Mouse (Mus musculus) midbrain, embryonic 14.5 days (tissue): Measurements from ENCODE around the gene Ndufb7. TPM values are rescaled to one million over a fixed set of nuclear protein-coding genes. Genes with fewer than 3 reads are reported as not detected.

ENCODE experiments used
- ATAC-seq: fragments of 200-750 bp; cut with Nextera tagmentation; 2 replicates; pipeline ENCODE4 v1.8.0; 2017; ENCODE audit warnings: moderate number of reproducible peaks, moderate library complexity; ENCODE audit not compliant: low FRiP score, low TSS enrichment
- DNase-seq: peaks from one replicate; pipeline ENCODE4 v3.0.0-alpha.2; 2015
- H3K27ac ChIP-seq: fragments of 300-500 bp; sonication (generic); replicated peaks from 2 replicates; pipeline ENCODE4 v1.5.1; 2014; ENCODE audit warnings: mild to moderate bottlenecking, low read depth, low read length, moderate library complexity
- H3K27me3 ChIP-seq: fragments of 300-500 bp; sonication (generic); 2 replicates; pipeline ENCODE4 v1.6.1; 2014; ENCODE audit warnings: low read length, control low read depth, mixed read lengths; ENCODE audit not compliant: control insufficient read depth, insufficient read depth
- H3K36me3 ChIP-seq: fragments of 300-500 bp; sonication (generic); 2 replicates; pipeline ENCODE4 v1.6.1; 2014; ENCODE audit warnings: low read length, control low read depth; ENCODE audit not compliant: control insufficient read depth, insufficient read depth
- H3K4me1 ChIP-seq: fragments of 300-500 bp; sonication (generic); 2 replicates; pipeline ENCODE4 v1.6.1; 2014; ENCODE audit warnings: mild to moderate bottlenecking, antibody characterized with exemption, low read length, control low read depth; ENCODE audit not compliant: control insufficient read depth, insufficient read depth
- H3K4me2 ChIP-seq: fragments of 300-500 bp; sonication (generic); 2 replicates; pipeline ENCODE4 v1.6.1; 2014; ENCODE audit warnings: mild to moderate bottlenecking, low read length, moderate library complexity
- H3K4me3 ChIP-seq: fragments of 300-500 bp; sonication (generic); replicated peaks from 2 replicates; pipeline ENCODE4 v1.5.1; 2014; ENCODE audit warnings: low read depth, low read length
- H3K9ac ChIP-seq: fragments of 300-500 bp; sonication (generic); replicated peaks from 2 replicates; pipeline ENCODE4 v1.6.1; 2014; ENCODE audit warnings: mild to moderate bottlenecking, low read length, moderate library complexity
- H3K9me3 ChIP-seq: fragments of 300-500 bp; sonication (generic); 2 replicates; pipeline ENCODE4 v1.6.1; 2016; ENCODE audit warnings: low read length, control low read depth, mixed read lengths; ENCODE audit not compliant: control insufficient read depth
- WGBS: fragments of 180-500 bp; shearing (Covaris S2); extraction: QIAGEN DNeasy Blood & Tissue Kit; methylation state at CpG from one replicate; pipeline ENCODE4 v1.1.7; 2014; 5-methylcytosine and 5-hydroxymethylcytosine counted together
- polyA plus RNA-seq: library from polyadenylated mRNA; unstranded; fragments of >200 nt; fragmentation: Nextera tagmentation; extraction: Ambion mirVana; gene quantifications from 2 replicates; pipeline ENCODE4 v1.2.1, GENCODE M21; 2014

Ndufb7 gene
- polyA plus RNA-seq, 1 experiment from 2014 or later, result 346 TPM

DNA sequence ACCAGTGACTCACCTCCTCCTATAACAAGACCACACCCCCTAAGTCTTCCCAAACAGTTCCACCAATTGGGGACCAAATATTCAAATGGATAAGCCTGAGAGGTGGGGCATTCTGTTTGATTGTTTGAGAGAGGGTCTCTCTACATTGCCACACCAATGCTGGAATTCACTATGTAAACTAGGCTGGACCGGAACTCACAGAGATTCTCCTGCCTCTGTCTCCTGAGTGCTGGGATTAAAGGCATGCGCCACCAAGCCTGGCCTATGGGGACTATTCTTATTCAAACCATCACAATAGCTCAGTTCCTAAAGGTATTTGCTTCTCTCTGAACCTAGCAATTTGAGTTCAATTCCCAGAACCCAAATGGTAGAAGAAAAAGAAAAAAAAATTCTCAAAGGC, 52.1 kb downstream of the Ndufb7 start:
- Histone ChIP-seq H3K27me3 (no peaks in the 10 kb centered on the region), H3K36me3 (peaks cover 8% of the 10 kb centered on the region), H3K27ac (no peak overlapping the region), H3K9ac (no peak overlapping the region), H3K4me3 (no peak overlapping the region), H3K9me3 (no peaks in the 10 kb centered on the region), H3K4me2 (no peak overlapping the region), H3K4me1 (no peaks in the 10 kb centered on the region)
- DNase-seq (no peak), ATAC-seq (no peak)
- WGBS, result 97% methylated on average over 2 of the region's 2 CpGs

DNA sequence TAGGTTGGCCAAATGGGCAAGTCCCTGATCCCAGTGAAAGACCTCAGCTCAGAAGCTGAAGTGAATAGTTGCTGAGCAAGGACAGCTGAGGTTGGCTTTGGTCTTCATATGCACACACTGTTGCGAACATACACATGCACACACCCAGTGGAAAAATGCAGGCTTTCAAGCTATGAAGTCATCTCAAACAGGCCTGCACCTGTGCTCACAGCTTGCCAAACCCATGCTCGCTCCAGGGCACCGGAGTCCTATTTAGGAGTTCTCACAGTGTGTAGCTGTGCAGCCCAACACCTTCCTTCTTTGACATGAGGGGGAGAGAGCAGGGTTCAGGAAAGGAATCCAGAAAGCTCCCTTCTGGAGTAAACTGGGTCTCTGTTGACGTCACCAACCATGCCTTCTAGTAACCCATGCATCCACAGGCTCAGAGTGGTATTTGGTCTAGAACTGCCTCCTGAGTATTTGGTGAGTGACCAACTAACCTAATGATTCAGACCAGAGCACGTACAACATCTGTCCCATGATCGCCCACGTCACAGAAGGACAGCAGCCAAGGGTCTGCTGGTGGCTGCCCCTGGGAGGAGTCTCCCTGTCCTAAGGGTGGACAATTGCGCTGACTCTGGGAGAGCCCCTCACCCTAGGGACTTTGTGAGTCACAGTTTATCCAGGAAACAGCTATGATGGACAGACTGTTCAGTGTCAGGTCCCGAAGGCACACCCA, 53.3 kb downstream of the Ndufb7 start:
- no peak for DNase-seq

More for the DNA sequence above, 53.3 kb downstream of the Ndufb7 start:
- no peaks in the 10 kb centered on the region for H3K36me3 ChIP-seq
- no peak overlapping the region for H3K9ac ChIP-seq
- 92% methylated on average over 9 of the region's 9 CpGs for WGBS
- H3K9me3 ChIP-seq, result no peaks in the 10 kb centered on the region
- H3K4me1 ChIP-seq, result no peaks in the 10 kb centered on the region
- H3K4me2 ChIP-seq, result no peak overlapping the region
- no peaks in the 10 kb centered on the region for H3K27me3 ChIP-seq
- no peak for ATAC-seq
- no peak overlapping the region for H3K27ac ChIP-seq
- H3K4me3 ChIP-seq, result no peak overlapping the region

Other genes starting within 250 kb of the Ndufb7 start
- 23.1 and 36.2 TPM in 2 replicates for gene Elmod2, start 234.2 kb upstream of the Ndufb7 start, polyA plus RNA-seq
- gene Mgat4d, start 218.2 kb upstream of the Ndufb7 start, polyA plus RNA-seq, result not detected in 2 replicates
- gene Clgn, start 176.8 kb upstream of the Ndufb7 start, polyA plus RNA-seq, result 7.7 and 10.2 TPM in 2 replicates
- gene Scoc, start 108.3 kb upstream of the Ndufb7 start, polyA plus RNA-seq, result 278 and 296 TPM in 2 replicates
- not detected in 2 replicates for gene Olfr370, start 30.9 kb upstream of the Ndufb7 start, polyA plus RNA-seq
- gene Tecr, start 41.3 kb downstream of the Ndufb7 start, polyA plus RNA-seq, result 987 and 1,278 TPM in 2 replicates
- 46.2 TPM in 2 replicates for gene Dnajb1, start 41.5 kb downstream of the Ndufb7 start, polyA plus RNA-seq
- 106 and 116 TPM in 2 replicates for gene Gipc1, start 86.0 kb downstream of the Ndufb7 start, polyA plus RNA-seq
- gene Ptger1, start 100.0 kb downstream of the Ndufb7 start, polyA plus RNA-seq, result 0.72 and 1.3 TPM in 2 replicates
- 26.6 TPM in 2 replicates for gene Pkn1, start 132.5 kb downstream of the Ndufb7 start, polyA plus RNA-seq
- gene Ddx39, start 148.5 kb downstream of the Ndufb7 start, polyA plus RNA-seq, result 109 and 113 TPM in 2 replicates
- gene Adgre5, start 174.7 kb downstream of the Ndufb7 start, polyA plus RNA-seq, result 8.5 and 12.3 TPM in 2 replicates